Mouse (Mus musculus): ENCODE data around the gene Doc2b.
A peak's percentile ranks its signal among the peaks of the same experiment; 100 is the strongest.
"Not testable (repeated sequence)": the region's sequence is repeated elsewhere in the genome, so short reads cannot be mapped to it uniquely, and the experiment has no call there.

Gene Doc2b

GRCm38 (mm10) chr11:75736978-75737377, 58.9 kb downstream of the Doc2b start:
- DNase-seq (ENCODE audit: low read depth, low spot score), result no peak

GRCm38 (mm10) chr11:75735462-75736252, 60.2 kb downstream of the Doc2b start:
- DNase-seq (ENCODE audit: low read depth, low spot score), result no peak

- DNase-seq (ENCODE audit: low read depth, low spot score), result peak; percentile 24
These were observed 62.5 kb downstream of the Doc2b start for GRCm38 (mm10) chr11:75733227-75733940.

- DNase-seq (ENCODE audit: low read depth, low spot score), result peak; percentile 90
These were observed 63.2 kb downstream of the Doc2b start, which contains the start of gene Ywhae for GRCm38 (mm10) chr11:75732434-75733226. Gene Ywhae (plus strand): TSS chr11:75732869.

- not testable (repeated sequence) for DNase-seq (ENCODE audit: low read depth, low spot score)
These were observed 68.2 kb downstream of the Doc2b start for GRCm38 (mm10) chr11:75727659-75728058.

- DNase-seq (ENCODE audit: low read depth, low spot score), result no peak
These were observed 68.7 kb downstream of the Doc2b start for GRCm38 (mm10) chr11:75727168-75727567.

- no peak for DNase-seq (ENCODE audit: low read depth, low spot score)
These were observed 73.5 kb downstream of the Doc2b start for GRCm38 (mm10) chr11:75722339-75722738.

Measured in brain, embryonic 18.5 days (tissue).